Mouse (Mus musculus): Measurements from ENCODE around the gene 1110059E24Rik.
"Not testable (repeated sequence)": the region's sequence is repeated elsewhere in the genome, so short reads cannot be mapped to it uniquely, and the experiment has no call there.

DNA sequence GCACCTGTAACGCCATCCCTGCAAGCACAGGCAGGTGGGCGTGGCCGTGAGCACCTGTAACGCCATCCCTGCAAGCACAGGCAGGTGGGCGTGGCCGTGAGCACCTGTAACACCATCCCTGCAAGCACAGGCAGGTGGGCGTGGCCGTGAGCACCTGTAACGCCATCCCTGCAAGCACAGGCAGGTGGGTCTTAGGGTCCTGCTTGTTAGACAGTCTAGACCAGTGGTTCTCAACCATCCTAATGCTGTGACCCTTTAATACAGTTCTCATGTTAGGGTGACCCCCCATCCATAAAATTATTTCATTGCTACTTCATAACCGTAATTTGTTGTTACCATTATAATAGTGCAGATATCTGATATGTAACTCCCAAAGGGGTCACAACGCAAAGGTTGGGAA is 24.3 kb downstream of the 1110059E24Rik start:
- not testable (repeated sequence) for TF ChIP-seq POLR2A (IDR thresholded peaks at IDR 0.05; ENCODE audit: low read depth, low read length); CTCF (IDR thresholded peaks at IDR 0.05; ENCODE audit: extremely low read depth, insufficient read length, insufficient replicate concordance, low read depth, low read length)

Measured in small intestine, adult 2 months (tissue).